Mouse (Mus musculus): Measurements from ENCODE around the gene Sumo3. TPM values are rescaled to one million over a fixed set of nuclear protein-coding genes. Genes with fewer than 3 reads are reported as not detected.

Sumo3 gene
- polyA plus RNA-seq, 1 experiment from 2014 or later = 314 TPM

GRCm38 (mm10) chr10:77613409-77613808, 7.5 kb downstream of the Sumo3 start:
- H3K27ac ChIP-seq (ENCODE audit: low read depth) = no peak overlapping the region
- no peak overlapping the region for H3K4me2 ChIP-seq (ENCODE audit: low read length)
- H3K9ac ChIP-seq (ENCODE audit: low read length) = no peak overlapping the region
- 89% methylated on average over 3 of the region's 3 CpGs for WGBS
- ATAC-seq (replicated peaks; ENCODE audit: low FRiP score, low TSS enrichment, low read depth) (no peak), DNase-seq (ENCODE audit: low spot score) (no peak)
- H3K27me3 ChIP-seq (replicated peaks; ENCODE audit: control insufficient read depth, insufficient read depth, low read length) = no peaks in the 10 kb centered on the region
- H3K4me1 ChIP-seq (replicated peaks; ENCODE audit: control insufficient read depth, insufficient read depth, low read length) = no peaks in the 10 kb centered on the region
- peaks cover 91% of the 10 kb centered on the region for H3K36me3 ChIP-seq (ENCODE audit: control insufficient read depth, insufficient read depth, low read length)
- no peaks in the 10 kb centered on the region for H3K9me3 ChIP-seq (ENCODE audit: control insufficient read depth, low read length)
- no peak overlapping the region for H3K4me3 ChIP-seq (ENCODE audit: low read depth, low read length)

GRCm38 (mm10) chr10:77615647-77616046, 9.8 kb downstream of the Sumo3 start:
- no peak overlapping the region for H3K4me2 ChIP-seq (ENCODE audit: low read length)
- H3K9me3 ChIP-seq (ENCODE audit: control insufficient read depth, low read length) = no peaks in the 10 kb centered on the region
- no peaks in the 10 kb centered on the region for H3K27me3 ChIP-seq (replicated peaks; ENCODE audit: control insufficient read depth, insufficient read depth, low read length)
- no peak for ATAC-seq (replicated peaks; ENCODE audit: low FRiP score, low TSS enrichment, low read depth)
- H3K9ac ChIP-seq (ENCODE audit: low read length) = no peak overlapping the region
- peaks cover 85% of the 10 kb centered on the region for H3K36me3 ChIP-seq (ENCODE audit: control insufficient read depth, insufficient read depth, low read length)
- no peak for DNase-seq (ENCODE audit: low spot score)
- no peak overlapping the region for H3K27ac ChIP-seq (ENCODE audit: low read depth)
- no peak overlapping the region for H3K4me3 ChIP-seq (ENCODE audit: low read depth, low read length)
- 91% methylated on average over 8 of the region's 8 CpGs for WGBS
- no peaks in the 10 kb centered on the region for H3K4me1 ChIP-seq (replicated peaks; ENCODE audit: control insufficient read depth, insufficient read depth, low read length)

- no peak for DNase-seq (ENCODE audit: low spot score)
- Histone ChIP-seq H3K36me3 (ENCODE audit: control insufficient read depth, insufficient read depth, low read length) (peaks cover 80% of the 10 kb centered on the region), H3K9me3 (ENCODE audit: control insufficient read depth, low read length) (no peaks in the 10 kb centered on the region), H3K4me2 (ENCODE audit: low read length) (no peak overlapping the region), H3K4me1 (replicated peaks; ENCODE audit: control insufficient read depth, insufficient read depth, low read length) (no peaks in the 10 kb centered on the region), H3K27me3 (replicated peaks; ENCODE audit: control insufficient read depth, insufficient read depth, low read length) (no peaks in the 10 kb centered on the region), H3K4me3 (ENCODE audit: low read depth, low read length) (no peak overlapping the region), H3K9ac (ENCODE audit: low read length) (no peak overlapping the region), H3K27ac (ENCODE audit: low read depth) (no peak overlapping the region)
- 91% methylated on average over 9 of the region's 9 CpGs for WGBS
- ATAC-seq (replicated peaks; ENCODE audit: low FRiP score, low TSS enrichment, low read depth) = no peak
Measured at GRCm38 (mm10) chr10:77616166-77616565, 10.3 kb downstream of the Sumo3 start.

GRCm38 (mm10) chr10:77616926-77617325, 11.0 kb downstream of the Sumo3 start:
- H3K36me3 ChIP-seq (ENCODE audit: control insufficient read depth, insufficient read depth, low read length) = peaks cover 72% of the 10 kb centered on the region
- no peak overlapping the region for H3K4me2 ChIP-seq (ENCODE audit: low read length)
- ATAC-seq (replicated peaks; ENCODE audit: low FRiP score, low TSS enrichment, low read depth) = no peak

GRCm38 (mm10) chr10:77621546-77621945, 15.6 kb downstream of the Sumo3 start:
- Histone ChIP-seq H3K27ac (ENCODE audit: low read depth) (peak overlapping the region; percentile 87), H3K9me3 (ENCODE audit: control insufficient read depth, low read length) (no peaks in the 10 kb centered on the region), H3K4me2 (ENCODE audit: low read length) (peak overlapping the region; percentile 90), H3K36me3 (ENCODE audit: control insufficient read depth, insufficient read depth, low read length) (peaks cover 37% of the 10 kb centered on the region), H3K27me3 (replicated peaks; ENCODE audit: control insufficient read depth, insufficient read depth, low read length) (no peaks in the 10 kb centered on the region), H3K4me3 (ENCODE audit: low read depth, low read length) (peak overlapping the region; percentile 96), H3K4me1 (replicated peaks; ENCODE audit: control insufficient read depth, insufficient read depth, low read length) (peaks cover 20% of the 10 kb centered on the region; the same call in 1 of the 2 replicates), H3K9ac (ENCODE audit: low read length) (peak overlapping the region; percentile 99)
- 76% methylated on average over 8 of the region's 8 CpGs for WGBS
- peak; percentile 1; the same call in 1 of the 2 replicates for ATAC-seq (replicated peaks; ENCODE audit: low FRiP score, low TSS enrichment, low read depth)
- DNase-seq (ENCODE audit: low spot score) = no peak

More at GRCm38 (mm10) chr10:77616926-77617325, 11.0 kb downstream of the Sumo3 start:
- H3K4me3 ChIP-seq (ENCODE audit: low read depth, low read length) = no peak overlapping the region
- no peaks in the 10 kb centered on the region for H3K9me3 ChIP-seq (ENCODE audit: control insufficient read depth, low read length)
- 93% methylated on average over 7 of the region's 7 CpGs for WGBS
- no peaks in the 10 kb centered on the region for H3K27me3 ChIP-seq (replicated peaks; ENCODE audit: control insufficient read depth, insufficient read depth, low read length)
- no peaks in the 10 kb centered on the region for H3K4me1 ChIP-seq (replicated peaks; ENCODE audit: control insufficient read depth, insufficient read depth, low read length)
- no peak for DNase-seq (ENCODE audit: low spot score)
- no peak overlapping the region for H3K27ac ChIP-seq (ENCODE audit: low read depth)
- no peak overlapping the region for H3K9ac ChIP-seq (ENCODE audit: low read length)

- no peaks in the 10 kb centered on the region for H3K9me3 ChIP-seq (ENCODE audit: control insufficient read depth, low read length)
- H3K27ac ChIP-seq (ENCODE audit: low read depth) = peak within 1 kb of the TSS; percentile 87
- peak within 1 kb of the TSS; percentile 96 for H3K4me3 ChIP-seq (ENCODE audit: low read depth, low read length)
- H3K9ac ChIP-seq (ENCODE audit: low read length) = peak within 1 kb of the TSS; percentile 99
- DNase-seq (ENCODE audit: low spot score) = peak; percentile 95
- H3K4me2 ChIP-seq (ENCODE audit: low read length) = peak within 1 kb of the TSS; percentile 90
- ATAC-seq (replicated peaks; ENCODE audit: low FRiP score, low TSS enrichment, low read depth) = peak; percentile 94
- H3K4me1 ChIP-seq (replicated peaks; ENCODE audit: control insufficient read depth, insufficient read depth, low read length) = peaks cover 20% of the 10 kb centered on the region; the same call in 1 of the 2 replicates
- no peaks in the 10 kb centered on the region for H3K27me3 ChIP-seq (replicated peaks; ENCODE audit: control insufficient read depth, insufficient read depth, low read length)
- under 1% methylated on average over 81 of the region's 96 CpGs for WGBS
- H3K36me3 ChIP-seq (ENCODE audit: control insufficient read depth, insufficient read depth, low read length) = peaks cover 30% of the 10 kb centered on the region
Measured at GRCm38 (mm10) chr10:77622055-77622988, 16.4 kb downstream of the Sumo3 start, which contains the start of gene Ube2g2. Gene Ube2g2 (plus strand): TSS chr10:77622275.

DNA sequence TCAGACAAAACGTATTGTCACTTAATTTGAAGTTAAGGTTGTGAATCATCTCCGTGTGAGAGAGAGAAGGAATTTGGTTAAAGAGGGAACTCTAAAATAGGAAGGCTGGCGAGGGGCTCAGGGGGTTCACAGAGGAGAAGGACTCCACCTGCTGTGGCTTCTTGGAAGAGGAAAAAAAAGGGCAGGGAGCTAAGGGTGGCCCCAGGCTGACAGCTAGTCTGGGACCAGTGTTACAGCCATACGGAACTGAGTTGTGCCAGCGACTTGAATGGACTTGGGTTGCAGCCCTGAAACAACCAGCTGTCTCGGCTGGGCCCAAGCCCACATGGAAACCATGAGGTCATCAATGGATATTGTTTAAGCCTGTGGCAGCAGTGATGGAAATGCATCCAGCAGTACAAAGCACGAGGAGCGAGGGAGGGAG, 17.2 kb downstream of the Sumo3 start:
- DNase-seq (ENCODE audit: low spot score) (peak; percentile 67), ATAC-seq (replicated peaks; ENCODE audit: low FRiP score, low TSS enrichment, low read depth) (0 out of 2 replicates have a peak, but pooled peaks have one; percentile 26)
- WGBS = 11% methylated on average over 8 of the region's 8 CpGs
- Histone ChIP-seq H3K4me2 (ENCODE audit: low read length) (peak overlapping the region; percentile 90), H3K9ac (ENCODE audit: low read length) (peak overlapping the region; percentile 99), H3K27me3 (replicated peaks; ENCODE audit: control insufficient read depth, insufficient read depth, low read length) (no peaks in the 10 kb centered on the region), H3K36me3 (ENCODE audit: control insufficient read depth, insufficient read depth, low read length) (peaks cover 23% of the 10 kb centered on the region), H3K27ac (ENCODE audit: low read depth) (peak overlapping the region; percentile 87; the same call in 1 of the 2 replicates), H3K9me3 (ENCODE audit: control insufficient read depth, low read length) (no peaks in the 10 kb centered on the region), H3K4me3 (ENCODE audit: low read depth, low read length) (peak overlapping the region; percentile 96), H3K4me1 (replicated peaks; ENCODE audit: control insufficient read depth, insufficient read depth, low read length) (peaks cover 20% of the 10 kb centered on the region; the same call in 1 of the 2 replicates)

- Histone ChIP-seq H3K4me3 (ENCODE audit: low read depth, low read length) (peak overlapping the region; percentile 96), H3K27ac (ENCODE audit: low read depth) (no peak overlapping the region), H3K4me2 (ENCODE audit: low read length) (peak overlapping the region; percentile 90), H3K4me1 (replicated peaks; ENCODE audit: control insufficient read depth, insufficient read depth, low read length) (peaks cover 20% of the 10 kb centered on the region; the same call in 1 of the 2 replicates), H3K36me3 (ENCODE audit: control insufficient read depth, insufficient read depth, low read length) (peaks cover 16% of the 10 kb centered on the region), H3K9me3 (ENCODE audit: control insufficient read depth, low read length) (no peaks in the 10 kb centered on the region), H3K9ac (ENCODE audit: low read length) (peak overlapping the region; percentile 99), H3K27me3 (replicated peaks; ENCODE audit: control insufficient read depth, insufficient read depth, low read length) (no peaks in the 10 kb centered on the region)
- ATAC-seq (replicated peaks; ENCODE audit: low FRiP score, low TSS enrichment, low read depth) (no peak), DNase-seq (ENCODE audit: low spot score) (no peak)
- 86% methylated on average over 10 of the region's 10 CpGs for WGBS
Measured at GRCm38 (mm10) chr10:77623639-77624400, 17.9 kb downstream of the Sumo3 start.
